In the genomic region with DNA sequence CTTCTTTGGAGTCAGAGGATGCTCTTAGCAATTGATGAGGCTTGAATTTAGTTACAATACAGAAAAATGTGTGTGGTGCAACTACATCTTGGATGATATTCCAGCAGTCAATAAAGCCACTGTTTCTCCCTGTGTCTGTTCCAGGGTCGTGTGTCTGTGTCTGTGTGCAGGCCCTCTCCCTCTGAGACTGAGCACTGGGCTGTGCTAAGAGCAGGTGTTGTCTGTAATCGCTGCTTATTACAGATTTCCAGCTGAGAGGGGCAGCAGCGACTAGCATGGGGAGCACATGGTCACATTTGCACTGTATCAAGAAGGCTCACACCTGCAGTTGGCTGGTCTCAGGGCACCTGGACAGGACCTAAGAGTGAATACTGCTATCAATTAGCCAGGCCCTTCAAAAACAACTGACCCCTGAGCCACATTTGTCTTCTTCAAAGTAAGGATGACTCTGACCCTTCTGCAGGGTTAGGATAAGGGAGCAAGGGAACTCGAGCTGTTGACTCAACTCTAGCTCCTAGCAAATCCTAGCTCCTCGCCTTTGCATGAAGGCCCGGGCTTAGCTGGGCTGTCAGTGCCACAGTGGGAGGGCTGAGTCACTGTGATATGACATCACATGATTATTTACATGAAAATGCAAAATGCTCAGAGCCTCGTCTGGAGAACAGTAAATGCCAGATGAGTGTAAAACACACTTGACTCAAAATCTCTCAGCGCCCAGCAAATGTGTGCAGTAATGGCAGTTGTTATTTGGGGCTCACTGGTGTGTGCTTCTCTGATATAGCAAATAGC, we compare ENCODE assay signal across 20 mouse cellular contexts.
DNase-seq lines count a peak whose midpoint lies in the region; ATAC-seq lines count a peak whose summit lies in the region.
"Had no signal": no experiment of that assay in that cellular context is flagged by ENCODE, and none has a peak within 500 bp of the region (broad histone marks: within the 10 kb centered on the region; RNA-seq: fewer than 3 reads in every experiment).

No protein-coding gene starts in this region.

- no peak overlapping the region for H3K4me3 ChIP-seq in forebrain, embryonic 13.5 days
- no peak overlapping the region for H3K4me3 ChIP-seq in forebrain, embryonic 11.5 days (ENCODE audit: low read depth, low read length)
- H3K4me3 ChIP-seq: embryonic facial prominence, embryonic 10.5 days; erythroblast, embryonic 14.5 days; intestine, embryonic 15.5 days; limb, embryonic 12.5 days had no signal

- peaks cover 10% of the 10 kb centered on the region; the same call in 1 of the 2 replicates for H3K4me1 ChIP-seq in forebrain, embryonic 13.5 days
- no peaks in the 10 kb centered on the region for H3K4me1 ChIP-seq in forebrain, embryonic 11.5 days (replicated peaks; ENCODE audit: control insufficient read depth, insufficient read depth, low read length)
- H3K4me1 ChIP-seq: embryonic facial prominence, embryonic 10.5 days; intestine, embryonic 15.5 days; limb, embryonic 12.5 days had no signal

- H3K4me2 ChIP-seq in forebrain, embryonic 13.5 days = no peak overlapping the region
- no peak overlapping the region for H3K4me2 ChIP-seq in forebrain, embryonic 11.5 days (ENCODE audit: low read depth, low read length, severe bottlenecking)
- H3K4me2 ChIP-seq: intestine, embryonic 15.5 days; limb, embryonic 12.5 days had no signal

- WGBS in forebrain, embryonic 13.5 days = 50% methylated on average over 8 of the region's 8 CpGs
- 64% methylated on average over 8 of the region's 8 CpGs for WGBS in forebrain, embryonic 11.5 days

- H3K27ac ChIP-seq in forebrain, embryonic 13.5 days = no peak overlapping the region
- no peak overlapping the region for H3K27ac ChIP-seq in forebrain, embryonic 11.5 days (ENCODE audit: low read depth, low read length)
- H3K27ac ChIP-seq: embryonic facial prominence, embryonic 10.5 days; intestine, embryonic 15.5 days; limb, embryonic 12.5 days; liver, embryonic 14.5 days; stomach, postnatal 0 days had no signal

- no peaks in the 10 kb centered on the region for H3K9me3 ChIP-seq in forebrain, embryonic 13.5 days (replicated peaks)
- H3K9me3 ChIP-seq in forebrain, embryonic 11.5 days (ENCODE audit: control insufficient read depth, low read length) = no peaks in the 10 kb centered on the region
- H3K9me3 ChIP-seq: embryonic facial prominence, embryonic 10.5 days; intestine, embryonic 15.5 days; limb, embryonic 12.5 days had no signal

- intact Hi-C loops in left cerebral cortex, postnatal 4 days (cut with DNase I) = no loop called here
- intact Hi-C loops in gastrocnemius, postnatal 14 days (cut with DNase I; ENCODE audit: low total_unique reads) = no loop called here
- intact Hi-C loops in heart, postnatal 10 days (cut with DNase I) = no loop called here

- ATAC-seq in forebrain, embryonic 13.5 days = peak; percentile 30; the same call in 1 of the 2 replicates
- no peak for ATAC-seq in forebrain, embryonic 11.5 days (replicated peaks; ENCODE audit: low FRiP score)
- ATAC-seq: intestine, embryonic 15.5 days had no signal

- H3K27me3 ChIP-seq in forebrain, embryonic 13.5 days = no peaks in the 10 kb centered on the region
- no peaks in the 10 kb centered on the region for H3K27me3 ChIP-seq in forebrain, embryonic 11.5 days (ENCODE audit: control insufficient read depth, insufficient read depth, low read length)
- H3K27me3 ChIP-seq: CH12.LX; intestine, embryonic 15.5 days; limb, embryonic 12.5 days had no signal

- DNase-seq in forebrain, embryonic 11.5 days (ENCODE audit: low spot score) = no peak
- DNase-seq in left cerebral cortex, adult 18-20 months (ENCODE audit: low spot score in 2 of 2) = peak; percentile 12 to 30
- DNase-seq in left cerebral cortex, postnatal 4 days = no peak
- peak; percentile 42 for DNase-seq in right cerebral cortex, adult 18-20 months
- DNase-seq in right cerebral cortex, postnatal 10 days (ENCODE audit: low spot score in 2 of 2) = no peak
- DNase-seq in gastrocnemius, postnatal 14 days = no peak
- DNase-seq in heart, postnatal 10 days = no peak
- DNase-seq: adrenal gland, postnatal 25 days; cerebellum, postnatal 25 days; heart, postnatal 14 days; lung, postnatal 10 days; thymus, postnatal 25 days had no signal

- no peak overlapping the region for H3K9ac ChIP-seq in forebrain, embryonic 13.5 days
- H3K9ac ChIP-seq in forebrain, embryonic 11.5 days (ENCODE audit: low read length) = no peak overlapping the region
- H3K9ac ChIP-seq: intestine, embryonic 15.5 days; limb, embryonic 12.5 days; liver, embryonic 14.5 days had no signal

- H3K36me3 ChIP-seq in forebrain, embryonic 13.5 days (ENCODE audit: poor library complexity, severe bottlenecking) = no peaks in the 10 kb centered on the region
- H3K36me3 ChIP-seq in forebrain, embryonic 11.5 days (ENCODE audit: control insufficient read depth, insufficient read depth, low read length) = no peaks in the 10 kb centered on the region
- H3K36me3 ChIP-seq: embryonic facial prominence, embryonic 10.5 days; intestine, embryonic 15.5 days; limb, embryonic 12.5 days had no signal

Comparison
In these comparisons a context has a peak if more than half of its experiments do, and no peak if none do; other contexts are left out.
1. DNase-seq: peak in left cerebral cortex, adult 18-20 months (2 of 2) and right cerebral cortex, adult 18-20 months (single experiment); none in forebrain, embryonic 11.5 days (single experiment), left cerebral cortex, postnatal 4 days (single experiment), right cerebral cortex, postnatal 10 days (0 of 2), gastrocnemius, postnatal 14 days (single experiment) and heart, postnatal 10 days (0 of 2).